Mouse (Mus musculus) embryonic facial prominence, embryonic 11.5 days (tissue): ENCODE measurements around the gene Ahcyl1. TPM values are rescaled to one million over a fixed set of nuclear protein-coding genes. Genes with fewer than 3 reads are reported as not detected.

Source experiments
- ATAC-seq: fragments of 200-750 bp; cut with Nextera tagmentation; replicated peaks from 2 replicates; pipeline ENCODE4 v1.8.0; 2017; ENCODE audit warnings: low read depth; ENCODE audit not compliant: insufficient number of reproducible peaks, low FRiP score, low TSS enrichment
- DNase-seq: peaks from one replicate; pipeline ENCODE4 v3.0.0-alpha.2; 2015; ENCODE audit warnings: low spot score
- H3K27ac ChIP-seq: fragments of 300-500 bp; sonication (generic); replicated peaks from 2 replicates; pipeline ENCODE4 v1.5.1; 2014; ENCODE audit warnings: mild to moderate bottlenecking, low read depth, low read length, control low read depth
- H3K27me3 ChIP-seq: fragments of 300-500 bp; sonication (generic); 2 replicates; pipeline ENCODE4 v1.6.1; 2014; ENCODE audit warnings: mild to moderate bottlenecking, low read length, moderate library complexity, mixed read lengths; ENCODE audit not compliant: control insufficient read depth, insufficient read depth
- H3K36me3 ChIP-seq: fragments of 300-500 bp; sonication (generic); replicated peaks from 2 replicates; pipeline ENCODE4 v1.6.1; 2014; ENCODE audit warnings: low read depth, mild to moderate bottlenecking, low read length, moderate library complexity, mixed read lengths; ENCODE audit not compliant: control insufficient read depth, insufficient read depth
- H3K4me1 ChIP-seq: fragments of 300-500 bp; sonication (generic); 2 replicates; pipeline ENCODE4 v1.6.1; 2014; ENCODE audit warnings: low read length, mixed read lengths; ENCODE audit not compliant: control insufficient read depth, insufficient read depth
- H3K4me2 ChIP-seq: fragments of 300-500 bp; sonication (generic); 2 replicates; pipeline ENCODE4 v1.6.1; 2014; ENCODE audit warnings: low read depth, mild to moderate bottlenecking, control low read depth, low read length, moderate library complexity
- H3K4me3 ChIP-seq: fragments of 300-500 bp; sonication (generic); 2 replicates; pipeline ENCODE4 v1.5.1; 2014; ENCODE audit warnings: low read depth, low read length, control low read depth
- H3K9ac ChIP-seq: fragments of 300-500 bp; sonication (generic); replicated peaks from 2 replicates; pipeline ENCODE4 v1.6.1; 2014; ENCODE audit warnings: mild to moderate bottlenecking, control low read depth, low read length
- H3K9me3 ChIP-seq: fragments of 300-500 bp; sonication (generic); replicated peaks from 2 replicates; pipeline ENCODE4 v1.6.1; 2016; ENCODE audit warnings: mild to moderate bottlenecking, low read length, inconsistent platforms, mixed read lengths; ENCODE audit not compliant: control insufficient read depth
- WGBS: fragments of 180-500 bp; shearing (Covaris S2); extraction: QIAGEN DNeasy Blood & Tissue Kit; methylation state at CpG from one replicate; pipeline ENCODE4 v1.1.7; 2014; 5-methylcytosine and 5-hydroxymethylcytosine counted together
- polyA plus RNA-seq: library from polyadenylated mRNA; unstranded; fragments of >200 nt; fragmentation: Nextera tagmentation; extraction: Ambion mirVana; gene quantifications from 2 replicates; pipeline ENCODE4 v1.2.1, GENCODE M21; 2014

Ahcyl1 gene
- 108 and 122 TPM in 2 replicates for polyA plus RNA-seq

GRCm38 (mm10) chr3:107695948-107696881, at the start of gene Ahcyl1:
Ahcyl1 (minus strand) TSS chr3:107696560.
- H3K4me1 ChIP-seq: no peaks in the 10 kb centered on the region; the same call in 1 of the 2 replicates
- no peaks in the 10 kb centered on the region for H3K27me3 ChIP-seq
- H3K4me3 ChIP-seq: peak within 1 kb of the TSS; percentile 86
- peak; percentile 98 for ATAC-seq
- H3K36me3 ChIP-seq: no peaks in the 10 kb centered on the region
- peak within 1 kb of the TSS; percentile 65 for H3K4me2 ChIP-seq
- H3K9me3 ChIP-seq: no peaks in the 10 kb centered on the region
- H3K9ac ChIP-seq: peak within 1 kb of the TSS; percentile 98
- peak; percentile 98 for DNase-seq
- H3K27ac ChIP-seq: peak within 1 kb of the TSS; percentile 74
- under 1% methylated on average over 87 of the region's 93 CpGs for WGBS

GRCm38 (mm10) chr3:107746026-107746425, 49.7 kb upstream of the Ahcyl1 start:
- no peak for DNase-seq
- Histone ChIP-seq H3K9me3 (no peaks in the 10 kb centered on the region), H3K27ac (no peak overlapping the region), H3K27me3 (no peaks in the 10 kb centered on the region), H3K4me2 (no peak overlapping the region), H3K36me3 (no peaks in the 10 kb centered on the region; the same call in 1 of the 2 replicates), H3K9ac (no peak overlapping the region), H3K4me1 (no peaks in the 10 kb centered on the region), H3K4me3 (no peak overlapping the region)
- WGBS: 85% methylated on average over 3 of the region's 3 CpGs
- no peak for ATAC-seq

- no peak overlapping the region for H3K9ac ChIP-seq
- no peaks in the 10 kb centered on the region for H3K9me3 ChIP-seq
- H3K36me3 ChIP-seq: no peaks in the 10 kb centered on the region; the same call in 1 of the 2 replicates
- no peaks in the 10 kb centered on the region for H3K4me1 ChIP-seq
- no peak overlapping the region for H3K4me2 ChIP-seq
- no peaks in the 10 kb centered on the region for H3K27me3 ChIP-seq
- H3K4me3 ChIP-seq: no peak overlapping the region
- H3K27ac ChIP-seq: no peak overlapping the region
- no peak for ATAC-seq
- DNase-seq: no peak
- WGBS: 100% methylated on average over 1 of the region's 1 CpGs
These were observed 47.3 kb upstream of the Ahcyl1 start for GRCm38 (mm10) chr3:107743650-107744049.

GRCm38 (mm10) chr3:107743107-107743506, 46.7 kb upstream of the Ahcyl1 start:
- Histone ChIP-seq H3K4me1 (no peaks in the 10 kb centered on the region), H3K9ac (no peak overlapping the region), H3K27me3 (no peaks in the 10 kb centered on the region), H3K36me3 (no peaks in the 10 kb centered on the region), H3K4me2 (no peak overlapping the region), H3K27ac (no peak overlapping the region), H3K9me3 (no peaks in the 10 kb centered on the region), H3K4me3 (no peak overlapping the region)
- DNase-seq (no peak), ATAC-seq (no peak)
- 31% methylated on average over 3 of the region's 3 CpGs for WGBS

- no peak overlapping the region for H3K27ac ChIP-seq
- no peak for DNase-seq
These were observed 45.8 kb upstream of the Ahcyl1 start for GRCm38 (mm10) chr3:107742071-107742710.

GRCm38 (mm10) chr3:107741387-107741786, 45.0 kb upstream of the Ahcyl1 start:
- H3K4me2 ChIP-seq: no peak overlapping the region
- H3K9ac ChIP-seq: no peak overlapping the region
- H3K4me3 ChIP-seq: no peak overlapping the region
- no peaks in the 10 kb centered on the region for H3K9me3 ChIP-seq
- no peaks in the 10 kb centered on the region for H3K4me1 ChIP-seq
- ATAC-seq (no peak), DNase-seq (no peak)
- H3K36me3 ChIP-seq: no peaks in the 10 kb centered on the region
- H3K27ac ChIP-seq: peak overlapping the region; percentile 0; the same call in 1 of the 2 replicates
- H3K27me3 ChIP-seq: no peaks in the 10 kb centered on the region

More at GRCm38 (mm10) chr3:107742071-107742710, 45.8 kb upstream of the Ahcyl1 start:
- ATAC-seq: no peak
- Histone ChIP-seq H3K27me3 (no peaks in the 10 kb centered on the region), H3K9me3 (no peaks in the 10 kb centered on the region), H3K4me1 (no peaks in the 10 kb centered on the region), H3K4me3 (no peak overlapping the region), H3K9ac (no peak overlapping the region), H3K36me3 (no peaks in the 10 kb centered on the region), H3K4me2 (no peak overlapping the region)
- WGBS: 88% methylated on average over 10 of the region's 10 CpGs

- no peak overlapping the region; the same call in 1 of the 2 replicates for H3K27ac ChIP-seq
- ATAC-seq: peak; percentile 80
- no peaks in the 10 kb centered on the region for H3K4me1 ChIP-seq
- H3K9me3 ChIP-seq: no peaks in the 10 kb centered on the region
- no peaks in the 10 kb centered on the region for H3K27me3 ChIP-seq
- peak; percentile 91 for DNase-seq
- no peaks in the 10 kb centered on the region for H3K36me3 ChIP-seq
- WGBS: 11% methylated on average over 6 of the region's 6 CpGs
- H3K9ac ChIP-seq: no peak overlapping the region
- no peak overlapping the region for H3K4me3 ChIP-seq
- H3K4me2 ChIP-seq: no peak overlapping the region
These were observed 44.3 kb upstream of the Ahcyl1 start for GRCm38 (mm10) chr3:107740578-107741207.
